Mouse (Mus musculus): Measurements from ENCODE around the gene Zmynd11. TPM values are rescaled to one million over a fixed set of nuclear protein-coding genes. Genes with fewer than 3 reads are reported as not detected.

The Zmynd11 gene
- 167 to 203 TPM (median 181 TPM) in 4 replicates for total RNA-seq (2023)

GRCm38 (mm10) chr13:9764646-9765536, at the start of gene Zmynd11:
Gene Zmynd11 (minus strand): TSS chr13:9765330.

